Mouse (Mus musculus) cortical plate, adult 2 months (tissue): ENCODE data around the gene Pfdn6.

Experiments used
- CTCF ChIP-seq: fragments of 200-500 bp; IDR thresholded peaks from 2 replicates; pipeline ENCODE4 v1.5.1; 2011; ENCODE audit warnings: mild to moderate bottlenecking, control low read depth, low read length; ENCODE audit not compliant: insufficient read depth; ENCODE audit errors: extremely low read depth
- POLR2A ChIP-seq: fragments of 200-500 bp; IDR thresholded peaks from 2 replicates; pipeline ENCODE4 v1.6.1; 2011; ENCODE audit warnings: mild to moderate bottlenecking, low read length, control low read depth; ENCODE audit not compliant: insufficient read depth; ENCODE audit errors: extremely low read depth

- no peak for TF ChIP-seq CTCF
- TF ChIP-seq POLR2A, result no peak
Observed at GRCm38 (mm10) chr17:33973572-33973971, 33.4 kb upstream of the Pfdn6 start.
